Mouse (Mus musculus) heart, adult 2 months (tissue): Measurements from ENCODE around the gene Pou4f1. TPM values are rescaled to one million over a fixed set of nuclear protein-coding genes. Genes with fewer than 3 reads are reported as not detected.

Experiments
- DNase-seq, 2 experiments: peaks; one replicate each; pipeline ENCODE4 v3.0.0; 2021
- H3K27ac ChIP-seq: fragments of 200-600 bp; 2 replicates; pipeline ENCODE4 v1.8.1; 2022
- H3K27me3 ChIP-seq: fragments of 200-500 bp; 2 replicates; pipeline ENCODE4 v1.6.1; 2012; ENCODE audit warnings: mild to moderate bottlenecking, low read length, inconsistent platforms, mixed read lengths; ENCODE audit not compliant: control insufficient read depth, insufficient read depth
- H3K36me3 ChIP-seq: fragments of 200-500 bp; 2 replicates; pipeline ENCODE4 v1.6.1; 2012; ENCODE audit warnings: low read length, inconsistent platforms; ENCODE audit not compliant: control insufficient read depth, insufficient read depth
- H3K4me1 ChIP-seq: fragments of 200-500 bp; 2 replicates; pipeline ENCODE4 v1.6.1; 2011; ENCODE audit warnings: low read length; ENCODE audit not compliant: control insufficient read depth, insufficient read depth
- H3K4me3 ChIP-seq: fragments of 200-600 bp; 2 replicates; pipeline ENCODE4 v1.8.1; 2022
- H3K79me2 ChIP-seq: fragments of 200-500 bp; replicated peaks from 2 replicates; pipeline ENCODE4 v1.6.1; 2012; ENCODE audit warnings: mild to moderate bottlenecking, inconsistent platforms, low read length, moderate library complexity, mixed read lengths; ENCODE audit not compliant: control insufficient read depth, insufficient read depth
- H3K9ac ChIP-seq: fragments of 200-500 bp; 2 replicates; pipeline ENCODE4 v1.6.1; 2012; ENCODE audit warnings: low read depth, mild to moderate bottlenecking, control low read depth, inconsistent platforms, low read length, mixed read lengths
- CTCF ChIP-seq: fragments of 200-600 bp; IDR thresholded peaks from 2 replicates; pipeline ENCODE4 v1.8.1; 2022; ENCODE audit warnings: antibody characterized with exemption, mild to moderate bottlenecking, moderate library complexity
- EP300 ChIP-seq: fragments of 200-500 bp; IDR thresholded peaks from 2 replicates; pipeline ENCODE4 v1.6.1; 2011; ENCODE audit warnings: low read depth, low read length, control low read depth; ENCODE audit not compliant: insufficient read depth
- POLR2A ChIP-seq: fragments of 200-500 bp; IDR thresholded peaks from 2 replicates; pipeline ENCODE4 v1.6.1; 2011; ENCODE audit warnings: mild to moderate bottlenecking, low read depth, low read length, control low read depth; ENCODE audit not compliant: insufficient read depth
- WGBS: fragments of 180-500 bp; shearing (Covaris S2); methylation state at CpG from one replicate; pipeline ENCODE4 v1.1.7; 2018; 5-methylcytosine and 5-hydroxymethylcytosine counted together
- intact Hi-C: fragments of 180-260 bp; cut with DNase I; formaldehyde crosslinking; loops from one replicate; pipeline ENCODE4 v1.15.1; 2025
- polyA plus RNA-seq: library from polyadenylated mRNA; depleted of rRNA; stranded (reverse); fragments of >200 nt; gene quantifications from 2 replicates; pipeline ENCODE4 v1.2.3, GENCODE M21; 2012
- total RNA-seq, 2 experiments: library from RNA; stranded (reverse); gene quantifications; 2 replicates each; pipeline ENCODE4 v1.2.3; 2021

Pou4f1 gene
- total and polyA plus RNA-seq, 3 experiments, result 0.02 to 0.18 (median 0.16) TPM

DNA sequence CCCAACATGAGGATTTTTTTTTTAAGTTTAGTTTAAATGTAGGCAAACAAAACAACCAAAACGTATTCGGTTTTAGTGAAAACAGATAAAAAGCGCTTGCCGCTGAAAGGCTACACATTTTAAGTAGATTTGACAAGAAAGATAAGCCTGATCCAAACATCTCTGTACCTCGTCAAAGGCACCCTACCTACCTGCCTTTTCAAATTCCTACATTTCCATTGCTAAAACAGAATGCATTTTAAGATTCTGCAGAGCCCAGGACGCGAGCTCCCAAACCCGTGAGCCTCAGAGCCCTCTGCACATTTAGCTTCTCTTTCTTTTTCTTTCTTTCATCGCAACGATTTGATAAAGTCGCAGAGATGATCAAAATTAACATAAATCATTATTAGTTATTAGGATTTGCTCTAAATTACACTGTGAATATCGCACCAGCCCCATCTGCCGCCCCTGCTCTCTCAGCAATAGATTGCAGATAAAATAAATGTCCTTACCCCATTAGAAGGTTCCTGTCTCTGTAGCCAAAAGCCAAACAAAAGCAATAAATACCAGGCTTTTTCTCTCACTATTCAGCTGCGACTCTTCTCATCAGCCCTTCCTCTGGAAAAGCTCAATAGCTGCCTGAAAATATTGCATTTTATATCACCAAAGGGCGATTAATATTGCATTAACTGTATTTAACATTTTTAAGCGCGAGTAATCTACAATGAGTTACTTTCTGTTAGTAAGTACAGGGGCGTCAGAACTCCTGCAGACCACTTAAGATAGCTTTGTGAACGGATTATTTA, 8.9 kb downstream of the Pou4f1 start:
- Histone ChIP-seq H3K27ac (no peak overlapping the region), H3K4me3 (no peak overlapping the region)
- intact Hi-C loops, result no loop called here

DNA sequence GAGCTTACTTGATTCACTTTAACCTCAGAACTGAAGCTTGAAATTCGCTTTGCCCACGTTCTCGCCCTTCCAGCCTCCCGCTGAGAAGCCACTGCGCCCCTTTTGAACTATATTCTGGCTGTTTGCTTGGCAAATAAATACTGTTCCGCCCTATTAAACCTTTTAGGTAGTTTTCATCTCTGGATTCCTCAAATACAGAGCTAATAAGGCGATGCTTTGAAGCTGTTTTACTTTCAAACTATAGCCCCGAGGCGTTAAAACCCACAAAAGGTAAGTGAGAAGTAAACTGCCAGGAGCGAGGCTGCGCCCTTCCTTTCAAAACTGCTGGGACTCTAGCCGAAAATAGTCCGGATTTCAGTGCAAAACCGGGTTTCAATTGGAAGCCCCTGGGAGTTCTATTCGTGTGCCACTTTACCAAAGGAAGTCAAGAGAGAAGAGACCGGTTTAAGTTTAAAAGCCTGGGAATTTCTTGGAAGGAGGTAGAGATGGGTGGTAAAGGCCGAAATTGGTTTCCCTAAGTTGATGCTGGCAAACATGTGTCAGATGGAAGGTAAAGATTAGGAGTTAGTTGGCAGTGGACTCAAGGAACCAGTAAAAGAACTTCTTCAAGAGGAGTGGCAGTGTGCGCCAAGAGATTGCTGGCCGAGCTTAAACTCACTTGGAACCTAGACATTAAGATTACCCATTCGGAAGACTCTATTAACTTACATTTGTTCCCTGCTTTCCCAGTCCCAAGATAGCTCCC, 9.7 kb downstream of the Pou4f1 start:
- H3K27me3 ChIP-seq, result peaks cover 17% of the 10 kb centered on the region
- intact Hi-C loops, result no loop called here
- WGBS, result 6% methylated on average over 20 of the region's 20 CpGs

More for the DNA sequence above, 8.9 kb downstream of the Pou4f1 start:
- no peaks in the 10 kb centered on the region for H3K79me2 ChIP-seq
- H3K9ac ChIP-seq, result no peak overlapping the region
- H3K4me1 ChIP-seq, result no peaks in the 10 kb centered on the region
- 7% methylated on average over 19 of the region's 19 CpGs for WGBS
- TF ChIP-seq CTCF (no peak), POLR2A (no peak), EP300 (no peak)
- no peaks in the 10 kb centered on the region for H3K36me3 ChIP-seq
- DNase-seq, result no peak
- H3K27me3 ChIP-seq, result peaks cover 17% of the 10 kb centered on the region

DNA sequence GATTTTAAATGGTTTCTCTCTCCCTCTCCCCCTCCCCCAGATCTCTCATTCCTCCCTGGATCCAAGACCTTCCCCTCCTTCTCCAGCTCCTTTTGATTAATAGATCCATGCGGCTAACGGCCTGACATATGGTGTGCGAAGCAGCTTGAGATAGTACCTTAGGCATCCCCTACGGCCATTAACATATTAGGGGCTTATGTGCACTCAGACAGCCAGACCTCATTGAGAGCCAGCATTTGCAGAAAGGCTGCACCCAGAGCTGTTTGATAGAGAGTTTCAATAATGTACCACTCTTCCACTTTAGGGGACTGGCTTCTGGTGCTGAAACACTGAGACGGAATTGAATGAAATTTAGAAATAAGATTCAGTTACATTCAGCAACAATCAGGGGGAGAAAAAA, 10.8 kb downstream of the Pou4f1 start:
- Histone ChIP-seq H3K27ac (no peak overlapping the region), H3K9ac (no peak overlapping the region), H3K4me3 (no peak overlapping the region), H3K79me2 (no peaks in the 10 kb centered on the region), H3K27me3 (peaks cover 16% of the 10 kb centered on the region), H3K4me1 (no peaks in the 10 kb centered on the region), H3K36me3 (no peaks in the 10 kb centered on the region)
- no peak for DNase-seq
- TF ChIP-seq EP300, result no peak
- TF ChIP-seq CTCF, result no peak
- TF ChIP-seq POLR2A, result no peak
- intact Hi-C loops, result no loop called here
- 4% methylated on average over 5 of the region's 5 CpGs for WGBS

More for the DNA sequence above, 9.7 kb downstream of the Pou4f1 start:
- Histone ChIP-seq H3K36me3 (no peaks in the 10 kb centered on the region), H3K27ac (no peak overlapping the region), H3K4me1 (no peaks in the 10 kb centered on the region), H3K79me2 (no peaks in the 10 kb centered on the region), H3K4me3 (no peak overlapping the region), H3K9ac (no peak overlapping the region)
- TF ChIP-seq CTCF (no peak), EP300 (no peak), POLR2A (no peak)
- DNase-seq, result no peak

DNA sequence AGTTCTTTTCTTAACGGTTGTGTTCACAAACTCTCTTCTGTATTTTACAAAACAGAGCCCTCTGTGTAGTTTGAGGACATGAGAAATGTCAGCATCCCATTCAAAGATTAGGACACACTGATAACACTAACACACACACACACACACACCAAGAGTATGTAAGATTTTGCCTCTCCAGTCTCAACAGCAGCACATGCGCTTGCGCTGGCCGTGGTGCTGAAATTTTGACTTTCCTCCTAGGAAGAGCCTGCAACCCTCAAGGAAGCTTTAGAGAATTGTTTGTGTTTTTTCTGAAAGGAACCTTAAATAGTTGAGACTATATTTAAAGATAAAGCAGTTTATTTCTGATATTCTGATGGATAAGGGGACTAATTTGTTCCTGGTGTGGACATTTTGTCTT, 14.0 kb downstream of the Pou4f1 start:
- H3K79me2 ChIP-seq, result no peaks in the 10 kb centered on the region
- intact Hi-C loops, result no loop called here
- no peaks in the 10 kb centered on the region for H3K4me1 ChIP-seq
- no peak overlapping the region for H3K27ac ChIP-seq
- peaks cover 7% of the 10 kb centered on the region for H3K27me3 ChIP-seq
- no peaks in the 10 kb centered on the region for H3K36me3 ChIP-seq
- DNase-seq, result peak in 1 of 2 experiments; percentile 13
- WGBS, result 10% methylated on average over 4 of the region's 4 CpGs
- H3K9ac ChIP-seq, result no peak overlapping the region
- H3K4me3 ChIP-seq, result no peak overlapping the region
- TF ChIP-seq EP300 (no peak), CTCF (no peak), POLR2A (no peak)

DNA sequence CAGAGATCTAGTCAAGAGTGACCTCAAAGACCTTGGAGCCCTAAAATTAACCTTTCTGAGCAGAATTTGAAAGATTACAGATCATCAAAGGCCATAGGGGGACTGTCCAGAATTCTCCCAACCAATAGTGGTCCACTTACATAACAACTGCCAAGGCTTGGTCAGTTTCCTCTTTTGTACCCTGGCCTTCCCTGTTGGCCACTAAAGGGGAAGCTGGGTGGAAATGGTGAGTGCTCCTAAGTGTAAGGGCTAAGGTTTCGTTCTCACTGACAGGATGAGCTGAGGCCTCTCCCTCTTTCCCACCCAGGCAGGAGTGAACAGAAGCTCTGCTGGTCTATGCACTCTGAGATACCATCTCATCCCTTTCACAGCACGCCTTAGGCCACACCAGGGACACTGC, 33.5 kb downstream of the Pou4f1 start:
- Histone ChIP-seq H3K4me1 (no peaks in the 10 kb centered on the region), H3K9ac (no peak overlapping the region), H3K79me2 (no peaks in the 10 kb centered on the region), H3K27me3 (no peaks in the 10 kb centered on the region), H3K4me3 (no peak overlapping the region), H3K36me3 (no peaks in the 10 kb centered on the region), H3K27ac (no peak overlapping the region)
- TF ChIP-seq EP300 (no peak), CTCF (no peak), POLR2A (no peak)
- no peak for DNase-seq
- intact Hi-C loops, result no loop called here
- 29% methylated on average over 2 of the region's 2 CpGs for WGBS

DNA sequence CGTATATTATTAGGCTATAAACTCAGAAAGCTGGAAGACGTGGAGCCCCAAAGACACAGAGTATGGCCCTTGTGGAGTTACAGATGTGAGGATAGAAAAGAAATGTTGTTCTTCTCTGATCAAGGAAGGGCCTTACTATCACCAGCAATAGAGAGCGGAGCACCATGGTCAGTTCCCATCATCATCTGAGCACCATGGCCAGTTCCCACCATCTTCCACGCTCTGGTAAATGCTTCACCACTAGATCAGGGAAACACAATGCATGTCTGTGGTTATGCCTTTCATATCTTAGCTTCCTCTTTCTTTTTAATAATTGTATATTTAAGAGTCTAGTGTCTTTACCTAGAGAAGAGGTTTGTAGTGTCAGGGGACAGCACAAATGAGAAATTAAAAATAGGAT, 37.0 kb downstream of the Pou4f1 start:
- DNase-seq, result no peak
- TF ChIP-seq EP300 (no peak), POLR2A (no peak), CTCF (no peak)
- 56% methylated on average over 4 of the region's 4 CpGs for WGBS
- intact Hi-C loops, result no loop called here
- H3K27ac ChIP-seq, result no peak overlapping the region
- H3K79me2 ChIP-seq, result no peaks in the 10 kb centered on the region
- no peaks in the 10 kb centered on the region for H3K27me3 ChIP-seq
- no peaks in the 10 kb centered on the region for H3K36me3 ChIP-seq
- no peaks in the 10 kb centered on the region for H3K4me1 ChIP-seq
- no peak overlapping the region for H3K9ac ChIP-seq
- H3K4me3 ChIP-seq, result no peak overlapping the region
